Mouse (Mus musculus) ES-E14 (cell line): ENCODE results near the gene Olfr1180. TPM values are rescaled to one million over a fixed set of nuclear protein-coding genes. Genes with fewer than 3 reads are reported as not detected.

ENCODE experiments used
- DNase-seq: peaks from one replicate; pipeline ENCODE4 v3.0.0-alpha.2; 2013; ENCODE audit warnings: low read depth, low spot score
- H3K27ac ChIP-seq: 2 replicates; pipeline ENCODE4 v1.5.1; 2012; ENCODE audit warnings: low read depth, mild to moderate bottlenecking, low read length, moderate library complexity, mixed read lengths; ENCODE audit not compliant: poor library complexity, insufficient read depth, severe bottlenecking
- H3K36me3 ChIP-seq: 2 replicates; pipeline ENCODE4 v1.6.1; 2012; ENCODE audit warnings: mild to moderate bottlenecking, low read length, moderate library complexity, mixed read lengths; ENCODE audit not compliant: control insufficient read depth, poor library complexity, insufficient read depth, severe bottlenecking
- H3K4me1 ChIP-seq, 2 experiments: fragments of 150-350 bp in 1 of 2; sonication (generic) in 1 of 2; 2 replicates each; pipeline ENCODE4 v1.6.1; 2012; ENCODE audit warnings: low read length in 2 of 2, mild to moderate bottlenecking in 1 of 2, mixed read lengths in 1 of 2; ENCODE audit not compliant: control insufficient read depth in 2 of 2, insufficient read depth in 2 of 2, poor library complexity in 1 of 2
- H3K4me3 ChIP-seq, 2 experiments: fragments of 150-350 bp in 1 of 2; sonication (generic) in 1 of 2; 2 replicates each; pipeline ENCODE4 v1.5.1; 2012; ENCODE audit warnings: low read length in 2 of 2, low read depth in 1 of 2, mild to moderate bottlenecking in 1 of 2, mixed read lengths in 1 of 2; ENCODE audit not compliant: insufficient read depth in 1 of 2, poor library complexity in 1 of 2, severe bottlenecking in 1 of 2
- H3K9ac ChIP-seq: 2 replicates; pipeline ENCODE4 v1.6.1; 2012; ENCODE audit warnings: low read depth, mild to moderate bottlenecking, low read length, mixed read lengths; ENCODE audit not compliant: poor library complexity, insufficient read depth, severe bottlenecking
- H3K9me3 ChIP-seq: fragments of 150-350 bp; sonication (generic); 2 replicates; pipeline ENCODE4 v1.6.1; 2012; ENCODE audit warnings: low read depth, mild to moderate bottlenecking, low read length; ENCODE audit not compliant: control insufficient read depth, insufficient read depth
- CHD2 ChIP-seq: IDR thresholded peaks from 2 replicates; pipeline ENCODE4 v1.6.1; 2014; ENCODE audit warnings: mild to moderate bottlenecking, low read depth, low read length, inconsistent platforms
- HCFC1 ChIP-seq: IDR thresholded peaks from 2 replicates; pipeline ENCODE4 v1.6.1; 2012; ENCODE audit warnings: low read length, inconsistent platforms, borderline replicate concordance; ENCODE audit not compliant: insufficient read depth
- MAFK ChIP-seq: IDR thresholded peaks from 2 replicates; pipeline ENCODE4 v1.6.1; 2014; ENCODE audit warnings: mild to moderate bottlenecking, low read depth, low read length, inconsistent platforms; ENCODE audit not compliant: insufficient read depth
- ZC3H11A ChIP-seq: IDR thresholded peaks from 2 replicates; pipeline ENCODE4 v1.6.1; 2012; ENCODE audit warnings: low read depth, mild to moderate bottlenecking, inconsistent platforms, low read length, borderline replicate concordance
- ZNF384 ChIP-seq: IDR thresholded peaks from 2 replicates; pipeline ENCODE4 v1.6.1; 2012; ENCODE audit warnings: low read depth, low read length, inconsistent platforms
- in situ Hi-C, 2 experiments: fragments of 600-800 bp; cut with MboI; formaldehyde crosslinking; loops; one replicate each; pipeline ENCODE4 v1.15.1; 2025; ENCODE audit warnings: low sequenced_read_pairs in 2 of 2, inconsistent platforms in 1 of 2; ENCODE audit not compliant: unreplicated experiment in 2 of 2
- total RNA-seq: library from RNA; depleted of rRNA; stranded (reverse); fragments of 300-350 nt; gene quantifications from 2 replicates; pipeline ENCODE4 v1.2.3, GENCODE M21; 2012; rRNA removed

Gene Olfr1180
- total RNA-seq, 1 experiment: not detected

GRCm38 (mm10) chr2:88386762-88387161, 32.2 kb downstream of the Olfr1180 start, which contains the start of gene Olfr1178:
Gene Olfr1178 (plus strand): TSS chr2:88387062.
- TF ChIP-seq MAFK (no peak), HCFC1 (no peak), ZC3H11A (no peak), CHD2 (no peak), ZNF384 (no peak)
- in situ Hi-C loops: no loop called here
- no peaks in the 10 kb centered on the region for H3K4me1 ChIP-seq

More at GRCm38 (mm10) chr2:88386762-88387161, 32.2 kb downstream of the Olfr1180 start, which contains the start of gene Olfr1178:
- no peaks in the 10 kb centered on the region for H3K9me3 ChIP-seq
- H3K9ac ChIP-seq: no peak within 1 kb of the TSS
- H3K4me3 ChIP-seq: no peak within 1 kb of the TSS
- DNase-seq: no peak
- H3K36me3 ChIP-seq: no peaks in the 10 kb centered on the region
- H3K27ac ChIP-seq: no peak within 1 kb of the TSS

Other genes starting within 250 kb of the Olfr1180 start
- gene Olfr1168, start 237.3 kb downstream of the Olfr1180 start, total RNA-seq: not detected in 2 replicates
- not detected in 2 replicates for gene Olfr1170, start 190.8 kb downstream of the Olfr1180 start, total RNA-seq
- not detected in 2 replicates for gene Olfr1173, start 139.3 kb downstream of the Olfr1180 start, total RNA-seq
- gene Olfr1174-ps, start 104.0 kb downstream of the Olfr1180 start, total RNA-seq: not detected in 2 replicates
- gene Olfr1175-ps, start 91.9 kb downstream of the Olfr1180 start, total RNA-seq: not detected in 2 replicates
- not detected in 2 replicates for gene Olfr1176, start 82.4 kb downstream of the Olfr1180 start, total RNA-seq
- not detected in 2 replicates for gene Olfr1177-ps, start 72.7 kb downstream of the Olfr1180 start, total RNA-seq
- gene Olfr1178, start 32.1 kb downstream of the Olfr1180 start, total RNA-seq: not detected in 2 replicates
- gene Olfr1179, start 12.7 kb downstream of the Olfr1180 start, total RNA-seq: not detected in 2 replicates
- not detected in 2 replicates for gene Olfr1181, start 7.0 kb upstream of the Olfr1180 start, total RNA-seq
- gene Gm13757, start 30.0 kb upstream of the Olfr1180 start, total RNA-seq: not detected in 2 replicates
- not detected in 2 replicates for gene Olfr1183, start 35.7 kb upstream of the Olfr1180 start, total RNA-seq
- gene Olfr1184, start 64.4 kb upstream of the Olfr1180 start, total RNA-seq: not detected in 2 replicates
- gene Olfr1185-ps1, start 74.2 kb upstream of the Olfr1180 start, total RNA-seq: not detected in 2 replicates
- gene Olfr1186, start 99.4 kb upstream of the Olfr1180 start, total RNA-seq: not detected in 2 replicates
- gene Olfr1188, start 137.8 kb upstream of the Olfr1180 start, total RNA-seq: not detected in 2 replicates
- not detected in 2 replicates for gene Olfr1189, start 167.3 kb upstream of the Olfr1180 start, total RNA-seq
- not detected in 2 replicates for gene Olfr1191-ps1, start 221.4 kb upstream of the Olfr1180 start, total RNA-seq
- gene Olfr1192-ps1, start 229.4 kb upstream of the Olfr1180 start, total RNA-seq: not detected in 2 replicates